Mouse (Mus musculus) ES-E14 (cell line): ENCODE results near the gene Arhgap24. TPM values are rescaled to one million over a fixed set of nuclear protein-coding genes. Genes with fewer than 3 reads are reported as not detected.

Experiments
- DNase-seq: peaks from one replicate; pipeline ENCODE4 v3.0.0-alpha.2; 2013; ENCODE audit warnings: low read depth, low spot score
- H3K27ac ChIP-seq: 2 replicates; pipeline ENCODE4 v1.5.1; 2012; ENCODE audit warnings: low read depth, mild to moderate bottlenecking, low read length, moderate library complexity, mixed read lengths; ENCODE audit not compliant: poor library complexity, insufficient read depth, severe bottlenecking
- H3K36me3 ChIP-seq: 2 replicates; pipeline ENCODE4 v1.6.1; 2012; ENCODE audit warnings: mild to moderate bottlenecking, low read length, moderate library complexity, mixed read lengths; ENCODE audit not compliant: control insufficient read depth, poor library complexity, insufficient read depth, severe bottlenecking
- H3K4me1 ChIP-seq, 2 experiments: fragments of 150-350 bp in 1 of 2; sonication (generic) in 1 of 2; 2 replicates each; pipeline ENCODE4 v1.6.1; 2012; ENCODE audit warnings: low read length in 2 of 2, mild to moderate bottlenecking in 1 of 2, mixed read lengths in 1 of 2; ENCODE audit not compliant: control insufficient read depth in 2 of 2, insufficient read depth in 2 of 2, poor library complexity in 1 of 2
- H3K4me3 ChIP-seq, 2 experiments: fragments of 150-350 bp in 1 of 2; sonication (generic) in 1 of 2; 2 replicates each; pipeline ENCODE4 v1.5.1; 2012; ENCODE audit warnings: low read length in 2 of 2, low read depth in 1 of 2, mild to moderate bottlenecking in 1 of 2, mixed read lengths in 1 of 2; ENCODE audit not compliant: insufficient read depth in 1 of 2, poor library complexity in 1 of 2, severe bottlenecking in 1 of 2
- H3K9ac ChIP-seq: 2 replicates; pipeline ENCODE4 v1.6.1; 2012; ENCODE audit warnings: low read depth, mild to moderate bottlenecking, low read length, mixed read lengths; ENCODE audit not compliant: poor library complexity, insufficient read depth, severe bottlenecking
- H3K9me3 ChIP-seq: fragments of 150-350 bp; sonication (generic); 2 replicates; pipeline ENCODE4 v1.6.1; 2012; ENCODE audit warnings: low read depth, mild to moderate bottlenecking, low read length; ENCODE audit not compliant: control insufficient read depth, insufficient read depth
- CHD2 ChIP-seq: IDR thresholded peaks from 2 replicates; pipeline ENCODE4 v1.6.1; 2014; ENCODE audit warnings: mild to moderate bottlenecking, low read depth, low read length, inconsistent platforms
- HCFC1 ChIP-seq: IDR thresholded peaks from 2 replicates; pipeline ENCODE4 v1.6.1; 2012; ENCODE audit warnings: low read length, inconsistent platforms, borderline replicate concordance; ENCODE audit not compliant: insufficient read depth
- MAFK ChIP-seq: IDR thresholded peaks from 2 replicates; pipeline ENCODE4 v1.6.1; 2014; ENCODE audit warnings: mild to moderate bottlenecking, low read depth, low read length, inconsistent platforms; ENCODE audit not compliant: insufficient read depth
- ZC3H11A ChIP-seq: IDR thresholded peaks from 2 replicates; pipeline ENCODE4 v1.6.1; 2012; ENCODE audit warnings: low read depth, mild to moderate bottlenecking, inconsistent platforms, low read length, borderline replicate concordance
- ZNF384 ChIP-seq: IDR thresholded peaks from 2 replicates; pipeline ENCODE4 v1.6.1; 2012; ENCODE audit warnings: low read depth, low read length, inconsistent platforms
- in situ Hi-C, 2 experiments: fragments of 600-800 bp; cut with MboI; formaldehyde crosslinking; loops; one replicate each; pipeline ENCODE4 v1.15.1; 2025; ENCODE audit warnings: low sequenced_read_pairs in 2 of 2, inconsistent platforms in 1 of 2; ENCODE audit not compliant: unreplicated experiment in 2 of 2
- total RNA-seq: library from RNA; depleted of rRNA; stranded (reverse); fragments of 300-350 nt; gene quantifications from 2 replicates; pipeline ENCODE4 v1.2.3, GENCODE M21; 2012

The Arhgap24 gene
- total RNA-seq, 1 experiment = 0.89 TPM

DNA sequence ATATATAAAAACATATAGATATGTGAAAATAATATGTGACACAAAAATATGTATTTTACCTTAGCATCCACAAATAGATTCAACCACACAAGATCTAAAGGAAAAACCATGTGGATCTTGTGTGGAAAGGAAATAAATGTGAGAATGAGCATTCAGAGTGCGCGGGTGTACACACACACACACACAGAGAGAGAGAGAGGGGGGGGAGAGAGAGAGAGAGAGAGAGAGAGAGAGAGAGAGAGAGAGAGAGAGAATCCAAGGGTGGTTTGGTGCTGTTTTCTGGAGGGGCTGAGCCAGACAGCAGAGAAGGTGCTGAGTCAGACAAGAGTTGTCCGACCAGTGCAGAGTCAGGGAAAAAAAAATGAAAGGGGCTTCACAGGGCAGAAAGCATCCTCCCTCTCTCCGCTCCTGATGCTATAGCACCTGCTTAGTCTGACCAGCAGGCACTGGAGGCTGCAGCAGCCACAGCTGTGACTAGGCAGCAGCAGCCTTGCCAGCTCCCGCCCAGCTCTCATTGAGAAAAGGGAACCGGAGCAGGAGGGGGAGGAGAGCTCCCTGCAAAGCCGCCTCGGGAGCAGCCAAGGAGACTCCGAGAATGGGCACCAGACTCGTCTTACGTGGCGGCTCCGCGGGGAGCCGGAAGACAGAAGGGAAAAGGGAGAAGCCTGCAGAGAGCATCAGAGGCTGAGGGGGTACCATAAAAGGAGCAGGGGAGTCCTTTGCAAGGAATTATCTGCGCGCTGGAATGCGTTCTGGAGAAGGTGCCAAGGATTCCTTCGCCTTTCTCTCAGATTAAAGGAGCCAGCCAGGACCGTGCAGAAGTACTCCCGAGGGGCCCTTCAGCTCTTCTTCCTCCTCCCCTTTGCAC, 363.8 kb downstream of the Arhgap24 start:
- H3K27ac ChIP-seq = no peak overlapping the region
- peaks cover 2% of the 10 kb centered on the region in 2 experiments; a peak in 2 of 4 replicates for H3K4me1 ChIP-seq
- no peaks in the 10 kb centered on the region for H3K9me3 ChIP-seq
- TF ChIP-seq MAFK (peak; percentile 59; the same call in 1 of the 2 replicates), ZC3H11A (no peak), HCFC1 (no peak), ZNF384 (no peak), CHD2 (no peak)
- H3K9ac ChIP-seq = no peak overlapping the region
- in situ Hi-C loops = no loop called here
- DNase-seq = peak; percentile 31
- H3K36me3 ChIP-seq = no peaks in the 10 kb centered on the region
- peak overlapping the region in 1 of 2 experiments; percentile 4; a peak in 1 of 4 replicates for H3K4me3 ChIP-seq

- Histone ChIP-seq H3K9me3 (no peaks in the 10 kb centered on the region), H3K36me3 (no peaks in the 10 kb centered on the region), H3K4me3 (no peak overlapping the region), H3K27ac (no peak overlapping the region), H3K4me1 (peaks cover 2% of the 10 kb centered on the region in 2 experiments; a peak in 2 of 4 replicates), H3K9ac (no peak overlapping the region)
- no peak for DNase-seq
- TF ChIP-seq ZC3H11A (no peak), ZNF384 (no peak), CHD2 (no peak), MAFK (no peak), HCFC1 (no peak)
- in situ Hi-C loops = no loop called here
Observed at GRCm38 (mm10) chr5:102845800-102846199, 364.6 kb downstream of the Arhgap24 start.

DNA sequence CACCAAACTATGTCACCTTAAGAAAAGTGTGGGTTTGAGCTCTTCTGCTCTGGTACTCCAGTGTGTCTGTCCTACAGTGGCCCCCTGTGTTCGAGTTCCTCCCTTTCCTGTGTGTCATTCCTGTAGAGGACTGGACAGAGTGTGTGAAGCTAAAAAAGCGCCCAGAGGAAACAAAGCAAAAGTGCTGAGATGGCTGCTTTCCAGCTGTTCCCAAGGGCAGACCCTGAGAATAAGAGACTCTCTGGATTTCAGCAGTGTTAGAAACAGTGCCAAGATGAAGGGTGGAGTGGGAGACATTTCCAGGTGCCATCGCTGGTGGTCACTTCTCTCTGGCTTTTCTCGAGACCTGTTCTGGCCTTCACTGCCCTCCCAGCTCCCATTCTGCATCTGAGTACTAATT, 366.7 kb downstream of the Arhgap24 start:
- Histone ChIP-seq H3K36me3 (no peaks in the 10 kb centered on the region), H3K4me1 (peaks cover 2% of the 10 kb centered on the region in 2 experiments; a peak in 2 of 4 replicates), H3K4me3 (no peak overlapping the region), H3K9ac (no peak overlapping the region), H3K9me3 (no peaks in the 10 kb centered on the region), H3K27ac (no peak overlapping the region)
- in situ Hi-C loops = no loop called here
- DNase-seq = no peak
- no peak for TF ChIP-seq MAFK
- no peak for TF ChIP-seq ZC3H11A
- TF ChIP-seq HCFC1 = no peak
- TF ChIP-seq ZNF384 = no peak
- TF ChIP-seq CHD2 = no peak

DNA sequence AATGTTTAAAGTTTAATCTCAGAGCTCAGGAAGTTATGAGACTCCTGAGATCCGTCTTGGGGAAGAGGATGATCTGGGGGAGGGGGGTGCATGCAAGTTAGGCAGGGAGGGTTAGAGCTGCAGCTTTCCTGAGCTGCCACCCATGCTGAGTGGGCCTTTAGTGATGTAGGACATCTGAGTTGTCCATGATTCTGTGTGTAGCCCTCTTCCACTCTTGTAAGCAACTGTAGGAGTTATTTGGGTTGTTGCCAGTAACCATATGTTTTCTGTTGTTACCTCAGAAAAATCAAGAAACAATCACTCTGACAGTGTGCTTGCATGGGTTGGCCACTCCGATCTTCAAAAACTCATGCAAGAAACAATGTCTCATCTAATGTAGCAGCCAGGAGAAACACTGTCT, 370.6 kb downstream of the Arhgap24 start:
- Histone ChIP-seq H3K36me3 (no peaks in the 10 kb centered on the region), H3K27ac (no peak overlapping the region), H3K4me3 (no peak overlapping the region), H3K9ac (no peak overlapping the region), H3K4me1 (no peaks in the 10 kb centered on the region), H3K9me3 (no peaks in the 10 kb centered on the region)
- in situ Hi-C loops = no loop called here
- no peak for DNase-seq
- TF ChIP-seq MAFK (no peak), HCFC1 (no peak), CHD2 (no peak), ZNF384 (no peak), ZC3H11A (no peak)
